Mouse (Mus musculus): Measurements from ENCODE around the gene Sncg. TPM values are rescaled to one million over a fixed set of nuclear protein-coding genes. Genes with fewer than 3 reads are reported as not detected.
"Not testable (repeated sequence)": the region's sequence is repeated elsewhere in the genome, so short reads cannot be mapped to it uniquely, and the experiment has no call there.

Sncg gene
- 0.31 and 3.1 TPM in 2 replicates for total RNA-seq (2014; rRNA removed; ENCODE audit: low replicate concordance)
- polyA plus RNA-seq (2015; fragmentation: Nextera tagmentation; extraction: Ambion mirVana) = 0.92 and 1.7 TPM in 2 replicates

DNA sequence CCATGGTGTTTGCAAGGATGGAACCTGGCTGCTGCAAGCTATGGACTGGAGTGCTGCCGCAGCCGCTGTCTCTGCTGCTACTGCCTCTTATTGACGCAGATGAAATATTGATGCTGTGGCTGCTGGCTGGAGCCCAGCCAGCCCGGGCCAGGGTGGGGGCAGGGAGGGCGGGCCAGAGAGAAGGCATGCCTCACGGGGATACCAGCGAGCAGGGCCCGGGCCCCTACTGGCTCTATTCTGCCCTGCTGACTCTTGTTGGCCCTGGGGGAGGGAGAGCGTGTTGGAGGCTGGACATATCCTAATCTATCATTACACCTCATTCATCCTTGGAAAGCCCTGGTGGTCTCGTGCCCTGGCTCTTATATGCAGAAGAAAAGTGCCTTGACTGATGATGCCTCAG lies at the start of gene Sncg:
Gene Sncg, minus strand, starts transcription at position 213 of the 400 bp plus-strand sequence.
- Histone ChIP-seq H3K27me3 (ENCODE audit: control insufficient read depth, insufficient read depth, low read length) (no peaks in the 10 kb centered on the region), H3K27ac (ENCODE audit: low read depth) (peak within 1 kb of the TSS; percentile 67), H3K9me3 (replicated peaks; ENCODE audit: control insufficient read depth, low read length) (no peaks in the 10 kb centered on the region), H3K36me3 (replicated peaks; ENCODE audit: control insufficient read depth, insufficient read depth, low read length) (no peaks in the 10 kb centered on the region), H3K4me1 (ENCODE audit: control insufficient read depth, insufficient read depth) (peaks cover 6% of the 10 kb centered on the region; the same call in 1 of the 2 replicates), H3K4me2 (ENCODE audit: low read depth, low read length) (peak within 1 kb of the TSS; percentile 51), H3K9ac (replicated peaks; ENCODE audit: low read depth, low read length) (no peak within 1 kb of the TSS), H3K4me3 (ENCODE audit: low read depth, low read length) (peak within 1 kb of the TSS; percentile 36)
- WGBS = 31% methylated on average over 10 of the region's 10 CpGs
- TF ChIP-seq EP300 (IDR thresholded peaks at IDR 0.05; ENCODE audit: low read depth) (no peak), CTCF (IDR thresholded peaks at IDR 0.05; ENCODE audit: low read depth) (no peak)
- DNase-seq (ENCODE audit: low spot score) (no peak), ATAC-seq (ENCODE audit: insufficient read depth, low read depth) (no peak)

DNA sequence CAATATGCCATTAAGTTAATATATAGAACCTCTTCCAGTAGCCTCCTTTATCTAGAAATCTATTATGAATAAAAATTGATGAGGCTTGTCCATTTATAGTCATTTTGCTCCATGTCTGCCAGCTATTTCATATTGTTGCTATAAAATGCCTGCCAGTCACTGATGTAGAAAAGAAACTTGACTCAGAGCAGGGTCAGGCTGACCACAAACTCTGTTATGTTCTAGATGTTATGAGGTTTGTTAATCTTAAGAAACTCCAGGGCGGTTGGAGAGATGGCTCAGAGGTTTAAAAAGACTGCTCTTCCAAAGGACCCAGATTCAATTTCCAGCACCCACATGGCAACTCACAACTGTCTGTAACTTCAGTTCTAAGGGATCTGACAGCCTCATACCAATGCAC lies 46.5 kb upstream of the Sncg start:
- H3K4me1 ChIP-seq (ENCODE audit: control insufficient read depth, insufficient read depth) = no peaks in the 10 kb centered on the region
- no peak overlapping the region for H3K9ac ChIP-seq (replicated peaks; ENCODE audit: low read depth, low read length)
- H3K4me2 ChIP-seq (ENCODE audit: low read depth, low read length) = no peak overlapping the region
- H3K27me3 ChIP-seq (ENCODE audit: control insufficient read depth, insufficient read depth, low read length) = no peaks in the 10 kb centered on the region
- 88% methylated on average over 1 of the region's 1 CpGs for WGBS
- no peak overlapping the region for H3K27ac ChIP-seq (ENCODE audit: low read depth)
- H3K36me3 ChIP-seq (replicated peaks; ENCODE audit: control insufficient read depth, insufficient read depth, low read length) = peaks cover 69% of the 10 kb centered on the region
- no peaks in the 10 kb centered on the region for H3K9me3 ChIP-seq (replicated peaks; ENCODE audit: control insufficient read depth, low read length)
- H3K4me3 ChIP-seq (ENCODE audit: low read depth, low read length) = no peak overlapping the region
- ATAC-seq (ENCODE audit: insufficient read depth, low read depth) = no peak
- no peak for DNase-seq (ENCODE audit: low spot score)
- TF ChIP-seq CTCF (IDR thresholded peaks at IDR 0.05; ENCODE audit: low read depth) = no peak

DNA sequence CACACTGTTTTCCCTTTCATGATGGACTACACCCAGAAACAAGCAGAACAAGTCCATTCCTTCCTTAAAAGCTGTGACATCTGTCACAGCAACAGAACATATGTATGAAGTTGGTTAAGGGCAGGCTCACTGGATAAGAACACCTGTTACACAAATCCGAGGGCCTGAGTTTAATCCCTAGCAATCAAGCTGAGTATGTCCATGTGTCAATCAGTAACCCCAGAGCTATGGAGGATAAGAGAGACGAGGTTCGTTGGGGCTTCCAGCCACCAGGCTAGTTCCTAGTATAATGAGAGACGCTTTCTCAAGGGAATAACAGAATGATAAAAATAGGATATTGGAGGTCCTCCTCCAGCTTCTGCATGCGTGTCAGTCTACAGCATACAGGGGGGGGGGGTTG lies 42.9 kb upstream of the Sncg start:
- Histone ChIP-seq H3K27ac (ENCODE audit: low read depth) (no peak overlapping the region), H3K9me3 (replicated peaks; ENCODE audit: control insufficient read depth, low read length) (no peaks in the 10 kb centered on the region), H3K4me2 (ENCODE audit: low read depth, low read length) (no peak overlapping the region), H3K4me1 (ENCODE audit: control insufficient read depth, insufficient read depth) (no peaks in the 10 kb centered on the region), H3K36me3 (replicated peaks; ENCODE audit: control insufficient read depth, insufficient read depth, low read length) (peaks cover 69% of the 10 kb centered on the region), H3K27me3 (ENCODE audit: control insufficient read depth, insufficient read depth, low read length) (no peaks in the 10 kb centered on the region), H3K9ac (replicated peaks; ENCODE audit: low read depth, low read length) (no peak overlapping the region), H3K4me3 (ENCODE audit: low read depth, low read length) (no peak overlapping the region)
- 73% methylated on average over 5 of the region's 5 CpGs for WGBS
- DNase-seq (ENCODE audit: low spot score) = no peak
- no peak for TF ChIP-seq EP300 (IDR thresholded peaks at IDR 0.05; ENCODE audit: low read depth)
- TF ChIP-seq CTCF (IDR thresholded peaks at IDR 0.05; ENCODE audit: low read depth) = no peak
- ATAC-seq (ENCODE audit: insufficient read depth, low read depth) = no peak

DNA sequence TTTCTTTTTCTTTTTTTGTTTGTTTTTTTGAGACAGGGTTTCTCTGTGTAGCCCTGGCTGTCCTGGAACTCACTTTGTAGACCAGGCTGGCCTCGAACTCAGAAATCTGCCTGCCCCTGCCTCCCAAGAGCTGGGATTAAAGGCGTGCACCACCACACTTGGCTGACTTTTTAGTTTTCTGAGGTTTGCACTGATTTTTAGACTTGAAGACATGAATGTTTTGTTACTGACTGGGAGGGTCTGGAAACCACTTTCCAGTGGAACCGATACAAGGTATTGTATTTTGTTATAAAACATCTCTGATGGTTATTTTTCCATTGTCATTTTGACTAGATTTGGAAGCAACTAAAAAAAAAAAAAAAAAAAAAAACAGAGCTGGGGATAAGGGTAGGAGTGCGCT lies 42.4 kb upstream of the Sncg start:
- DNase-seq (ENCODE audit: low spot score) = not testable (repeated sequence)

DNA sequence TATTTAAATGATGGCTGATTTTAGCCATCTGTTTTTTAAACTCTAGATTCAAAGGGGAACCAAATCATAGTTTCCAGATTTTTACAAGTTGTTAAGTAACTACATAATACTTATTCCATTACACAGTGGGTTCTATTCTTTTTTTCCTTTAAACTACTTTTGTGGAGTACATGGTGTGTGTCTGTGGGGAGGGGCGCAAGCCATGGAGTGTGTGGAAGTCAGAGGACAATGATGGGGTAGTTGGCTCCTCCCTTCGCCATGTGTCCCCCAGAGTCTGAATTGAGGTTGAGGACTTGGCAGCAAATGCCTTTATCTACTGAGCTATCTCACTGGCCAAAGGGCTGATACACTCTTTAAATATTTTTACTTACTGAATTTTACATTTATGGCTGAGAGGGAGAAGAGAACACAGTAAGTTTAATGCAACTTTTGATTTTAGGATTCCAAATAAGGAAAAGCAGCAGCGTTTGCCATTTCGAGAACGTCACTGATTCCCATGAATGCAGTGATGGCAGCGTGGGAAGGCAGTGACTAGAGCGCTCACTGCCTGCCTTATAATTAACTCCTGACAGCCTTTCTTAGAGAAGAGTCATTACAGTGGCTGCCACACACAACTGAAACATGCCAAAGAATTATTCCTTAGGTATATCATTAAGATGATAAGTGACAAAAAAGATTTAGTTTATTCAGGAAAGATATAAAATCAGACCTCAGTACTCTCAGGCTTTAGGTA lies 37.7 kb upstream of the Sncg start:
- 89% methylated on average over 7 of the region's 7 CpGs for WGBS

More for the DNA sequence above, 42.4 kb upstream of the Sncg start:
- peaks cover 66% of the 10 kb centered on the region for H3K36me3 ChIP-seq (replicated peaks; ENCODE audit: control insufficient read depth, insufficient read depth, low read length)
- not testable (repeated sequence) for H3K27ac ChIP-seq (ENCODE audit: low read depth); H3K27me3 ChIP-seq (ENCODE audit: control insufficient read depth, insufficient read depth, low read length); H3K4me3 ChIP-seq (ENCODE audit: low read depth, low read length); H3K4me2 ChIP-seq (ENCODE audit: low read depth, low read length); ATAC-seq (ENCODE audit: insufficient read depth, low read depth); H3K9me3 ChIP-seq (replicated peaks; ENCODE audit: control insufficient read depth, low read length); H3K4me1 ChIP-seq (ENCODE audit: control insufficient read depth, insufficient read depth); H3K9ac ChIP-seq (replicated peaks; ENCODE audit: low read depth, low read length)
- 92% methylated on average over 4 of the region's 4 CpGs for WGBS

DNA sequence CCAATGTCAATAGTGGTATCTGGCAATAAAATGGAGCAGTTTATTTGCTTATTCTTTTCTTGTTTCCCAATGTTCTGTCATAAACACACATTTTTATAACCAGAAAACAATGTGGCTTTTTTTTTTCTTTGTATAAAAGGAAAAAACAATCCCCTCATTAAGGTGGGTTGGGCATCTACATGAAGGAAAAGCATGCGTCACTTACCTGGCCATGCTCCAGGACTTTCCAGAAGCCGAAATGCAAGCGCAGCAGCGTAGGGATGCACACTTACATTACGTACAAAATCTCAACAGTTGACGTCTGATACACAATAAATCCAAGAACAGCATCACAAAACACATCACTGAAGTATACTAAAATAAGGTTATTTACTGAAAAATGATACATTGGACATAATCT lies 36.1 kb upstream of the Sncg start:
- TF ChIP-seq EP300 (IDR thresholded peaks at IDR 0.05; ENCODE audit: low read depth) = no peak
- TF ChIP-seq CTCF (IDR thresholded peaks at IDR 0.05; ENCODE audit: low read depth) = no peak
- peaks cover 76% of the 10 kb centered on the region for H3K36me3 ChIP-seq (replicated peaks; ENCODE audit: control insufficient read depth, insufficient read depth, low read length)
- H3K9ac ChIP-seq (replicated peaks; ENCODE audit: low read depth, low read length) = no peak overlapping the region

More for the DNA sequence above, 37.7 kb upstream of the Sncg start:
- no peak overlapping the region for H3K4me2 ChIP-seq (ENCODE audit: low read depth, low read length)
- no peaks in the 10 kb centered on the region for H3K27me3 ChIP-seq (ENCODE audit: control insufficient read depth, insufficient read depth, low read length)
- H3K4me1 ChIP-seq (ENCODE audit: control insufficient read depth, insufficient read depth) = no peaks in the 10 kb centered on the region
- H3K9me3 ChIP-seq (replicated peaks; ENCODE audit: control insufficient read depth, low read length) = no peaks in the 10 kb centered on the region
- TF ChIP-seq EP300 (IDR thresholded peaks at IDR 0.05; ENCODE audit: low read depth) = no peak
- no peak for TF ChIP-seq CTCF (IDR thresholded peaks at IDR 0.05; ENCODE audit: low read depth)
- H3K9ac ChIP-seq (replicated peaks; ENCODE audit: low read depth, low read length) = no peak overlapping the region
- peaks cover 67% of the 10 kb centered on the region for H3K36me3 ChIP-seq (replicated peaks; ENCODE audit: control insufficient read depth, insufficient read depth, low read length)
- ATAC-seq (ENCODE audit: insufficient read depth, low read depth) = no peak
- H3K4me3 ChIP-seq (ENCODE audit: low read depth, low read length) = no peak overlapping the region
- no peak overlapping the region for H3K27ac ChIP-seq (ENCODE audit: low read depth)
- no peak for DNase-seq (ENCODE audit: low spot score)

More for the DNA sequence above, 36.1 kb upstream of the Sncg start:
- Histone ChIP-seq H3K27me3 (ENCODE audit: control insufficient read depth, insufficient read depth, low read length) (no peaks in the 10 kb centered on the region), H3K9me3 (replicated peaks; ENCODE audit: control insufficient read depth, low read length) (no peaks in the 10 kb centered on the region), H3K4me1 (ENCODE audit: control insufficient read depth, insufficient read depth) (no peaks in the 10 kb centered on the region), H3K4me3 (ENCODE audit: low read depth, low read length) (no peak overlapping the region), H3K27ac (ENCODE audit: low read depth) (no peak overlapping the region), H3K4me2 (ENCODE audit: low read depth, low read length) (no peak overlapping the region)
- 86% methylated on average over 6 of the region's 6 CpGs for WGBS
- ATAC-seq (ENCODE audit: insufficient read depth, low read depth) (no peak), DNase-seq (ENCODE audit: low spot score) (no peak)

Measured in heart, postnatal 0 days (tissue).